Mouse (Mus musculus) natural killer cell, adult 2 months (primary cell): Measurements from ENCODE around the gene Mapt.

Experiments used
- DNase-seq, 2 experiments: peaks; one replicate each; pipeline ENCODE4 v3.0.0; 2022; ENCODE audit warnings: low spot score in 2 of 2

Mapt gene

DNA sequence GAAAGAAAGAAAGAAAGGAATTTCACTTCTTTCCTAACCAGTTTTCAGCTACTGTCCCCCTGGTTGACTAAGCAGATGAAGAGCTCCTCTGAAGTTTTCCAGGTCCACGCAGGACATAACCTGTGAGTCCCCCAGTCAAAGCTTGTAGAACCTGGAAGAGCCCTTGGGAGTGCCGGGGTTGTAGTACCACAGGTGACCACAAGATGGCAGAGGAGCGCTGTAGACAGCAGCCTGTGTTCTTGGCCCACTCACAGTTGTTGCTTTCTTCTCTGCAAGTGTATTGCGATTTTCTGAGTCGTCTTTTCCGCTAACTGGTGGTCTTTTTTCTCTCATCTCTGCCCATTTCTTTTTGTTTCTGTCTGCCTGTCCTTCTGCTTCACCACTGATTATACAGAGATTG lies 84.5 kb downstream of the Mapt start:
- peak; percentile 61 to 72 for DNase-seq

DNA sequence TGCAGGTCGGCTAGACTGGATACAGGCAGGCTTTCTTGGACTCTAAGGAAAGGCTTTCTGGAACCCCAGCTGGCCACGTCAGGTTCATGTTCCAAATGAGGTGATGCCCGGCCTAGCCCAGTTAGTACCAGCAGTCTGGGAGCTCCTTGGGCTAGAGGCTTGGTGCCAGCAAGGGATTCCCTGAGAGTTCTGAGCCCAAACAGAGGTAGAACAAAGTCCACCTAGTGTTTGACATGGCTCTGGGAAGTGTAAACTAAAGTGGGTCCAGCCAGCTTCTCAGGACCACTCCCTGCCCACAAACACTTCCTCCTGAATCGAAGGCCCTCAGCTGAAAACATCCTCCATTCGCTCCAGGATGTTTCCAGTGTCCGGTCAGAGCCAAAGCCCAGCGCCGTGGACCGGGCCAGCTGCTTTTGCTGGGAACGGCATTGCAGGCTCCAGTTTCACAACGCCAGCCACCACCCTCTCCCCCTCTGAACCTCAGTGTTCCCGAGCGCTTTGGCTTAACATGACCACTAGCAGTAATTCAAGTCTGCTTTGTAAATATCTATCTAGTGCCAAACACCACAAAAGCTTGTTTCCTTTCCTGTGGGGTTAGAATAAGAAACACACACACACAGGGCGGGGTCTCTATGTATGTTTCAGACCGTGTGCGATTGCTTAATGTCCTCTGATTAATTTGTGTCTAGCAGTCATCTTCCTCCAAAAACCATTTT lies 85.7 kb downstream of the Mapt start:
- DNase-seq: no peak

DNA sequence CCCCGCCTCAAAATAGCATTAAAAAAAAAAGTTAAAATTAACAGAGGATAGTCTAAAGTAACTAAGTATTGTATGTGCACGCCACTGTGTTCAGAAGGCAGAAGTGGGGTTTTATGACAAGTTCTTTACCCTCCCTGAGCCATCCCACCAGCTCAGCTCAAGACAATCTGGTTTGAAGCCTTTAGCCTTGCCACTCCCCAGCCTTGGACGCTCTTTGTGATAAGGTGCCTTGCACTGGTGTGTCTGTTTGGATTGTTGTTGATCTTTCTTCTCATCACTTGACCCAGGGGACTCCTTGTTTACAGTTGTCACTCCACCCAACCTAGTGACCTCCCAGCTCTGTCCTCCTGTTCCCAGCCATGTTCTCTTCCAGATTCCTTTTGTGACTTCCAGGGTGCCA lies 86.4 kb downstream of the Mapt start:
- DNase-seq: no peak

DNA sequence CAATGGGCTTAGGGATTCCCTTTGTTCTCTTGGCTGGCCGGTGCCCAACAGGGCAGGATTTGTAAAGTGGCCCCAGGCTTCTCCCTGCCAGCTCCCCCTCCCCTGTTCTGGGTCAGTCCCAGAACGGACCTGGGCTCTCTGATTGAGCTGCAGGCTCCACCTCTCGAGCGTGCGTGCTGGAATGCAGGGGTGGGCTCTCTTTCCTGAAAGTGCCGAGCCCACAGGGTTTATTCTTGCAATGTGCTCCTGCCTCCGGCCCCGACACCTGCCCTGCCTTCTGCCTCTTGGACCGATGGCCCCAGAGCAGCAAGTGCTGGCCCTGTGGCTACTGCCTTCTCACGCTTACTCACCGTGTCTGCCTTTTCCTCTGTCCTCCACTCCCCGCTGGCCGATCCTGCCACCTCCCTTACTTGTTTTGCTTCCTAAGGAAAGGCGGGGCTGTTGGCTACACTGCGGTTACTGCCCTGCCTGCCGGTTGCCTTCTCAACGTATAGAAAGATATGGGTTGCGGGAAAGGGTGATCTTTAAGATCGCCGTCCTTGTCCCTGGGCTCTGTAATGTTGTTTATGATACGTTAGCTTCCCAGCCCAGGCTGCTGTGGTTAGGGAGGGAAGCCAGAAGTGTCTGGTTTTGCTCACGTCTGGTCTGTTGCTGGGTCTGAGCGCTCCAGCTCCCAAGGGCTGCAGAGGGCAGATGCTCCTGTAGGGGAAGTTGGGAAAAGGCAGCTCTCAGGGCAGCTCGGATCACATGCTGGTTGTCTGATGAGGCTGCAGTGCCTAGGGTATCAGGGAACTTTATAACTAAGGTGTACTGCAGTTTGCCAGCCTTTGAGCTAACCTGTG lies 88.0 kb downstream of the Mapt start:
- peak; percentile 21 to 40 for DNase-seq

DNA sequence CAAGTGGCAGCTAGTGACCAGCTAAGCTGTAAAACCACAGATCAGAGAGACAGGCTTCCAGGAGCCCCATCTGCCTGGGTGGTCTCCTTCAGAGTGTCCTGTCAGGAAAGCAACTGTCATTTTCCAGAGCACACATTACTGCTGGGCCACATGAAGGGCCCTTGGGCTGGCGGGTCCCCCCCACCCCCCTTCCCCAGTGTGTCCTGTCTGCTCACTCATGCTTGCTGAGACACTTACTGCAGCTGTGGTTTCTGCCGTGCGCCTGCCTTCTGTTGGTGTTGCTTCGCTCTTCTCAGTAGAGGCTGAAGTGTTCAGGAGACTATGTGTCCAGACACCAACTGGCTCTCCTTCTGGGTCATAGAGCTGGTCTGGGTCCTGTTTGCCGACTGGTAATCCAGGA lies 89.3 kb downstream of the Mapt start:
- DNase-seq: no peak

DNA sequence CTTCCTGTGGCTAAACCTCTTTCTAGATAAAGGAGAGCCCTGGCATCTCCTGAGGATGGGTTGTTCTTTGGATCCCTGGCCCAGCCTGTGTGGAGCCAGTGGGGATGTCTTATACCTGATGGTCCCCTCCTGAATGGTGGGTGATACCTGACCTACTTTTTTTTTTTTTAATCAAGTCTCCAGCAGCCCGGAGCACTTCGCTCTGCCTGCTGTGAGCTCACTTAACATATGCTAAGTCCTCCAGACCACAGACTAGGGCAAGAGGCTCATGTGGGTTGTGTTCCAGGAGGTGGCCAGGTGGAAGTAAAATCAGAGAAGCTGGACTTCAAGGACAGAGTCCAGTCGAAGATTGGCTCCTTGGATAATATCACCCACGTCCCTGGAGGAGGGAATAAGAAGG lies 91.0 kb downstream of the Mapt start:
- no peak for DNase-seq

DNA sequence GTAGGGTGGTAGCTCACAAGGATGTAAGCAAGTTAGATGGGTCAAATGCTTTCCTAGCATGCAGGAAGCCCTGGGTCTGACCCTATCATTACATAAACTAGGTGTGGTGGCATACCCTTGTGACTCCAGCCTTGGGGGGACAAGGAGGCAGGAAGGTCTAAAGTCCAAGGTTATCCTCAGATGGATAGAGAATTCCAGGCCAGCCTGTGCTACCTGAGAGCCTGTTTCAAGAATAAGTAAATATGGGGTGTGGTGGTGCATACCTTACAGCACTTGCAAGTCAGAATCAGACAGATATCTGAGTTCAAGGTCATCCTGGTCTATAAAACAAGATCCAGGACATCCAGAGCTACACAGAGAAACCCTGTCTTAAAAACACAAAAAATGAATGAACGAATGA lies 96.3 kb downstream of the Mapt start:
- no peak for DNase-seq

DNA sequence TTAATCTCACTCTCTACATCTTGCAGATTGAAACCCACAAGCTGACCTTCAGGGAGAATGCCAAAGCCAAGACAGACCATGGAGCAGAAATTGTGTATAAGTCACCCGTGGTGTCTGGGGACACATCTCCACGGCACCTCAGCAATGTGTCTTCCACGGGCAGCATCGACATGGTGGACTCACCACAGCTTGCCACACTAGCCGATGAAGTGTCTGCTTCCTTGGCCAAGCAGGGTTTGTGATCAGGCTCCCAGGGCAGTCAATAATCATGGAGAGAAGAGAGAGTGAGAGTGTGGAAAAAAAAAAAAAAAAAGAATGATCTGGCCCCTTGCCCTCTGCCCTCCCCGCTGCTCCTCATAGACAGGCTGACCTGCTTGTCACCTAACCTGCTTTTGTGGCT lies 96.8 kb downstream of the Mapt start:
- no peak for DNase-seq

DNA sequence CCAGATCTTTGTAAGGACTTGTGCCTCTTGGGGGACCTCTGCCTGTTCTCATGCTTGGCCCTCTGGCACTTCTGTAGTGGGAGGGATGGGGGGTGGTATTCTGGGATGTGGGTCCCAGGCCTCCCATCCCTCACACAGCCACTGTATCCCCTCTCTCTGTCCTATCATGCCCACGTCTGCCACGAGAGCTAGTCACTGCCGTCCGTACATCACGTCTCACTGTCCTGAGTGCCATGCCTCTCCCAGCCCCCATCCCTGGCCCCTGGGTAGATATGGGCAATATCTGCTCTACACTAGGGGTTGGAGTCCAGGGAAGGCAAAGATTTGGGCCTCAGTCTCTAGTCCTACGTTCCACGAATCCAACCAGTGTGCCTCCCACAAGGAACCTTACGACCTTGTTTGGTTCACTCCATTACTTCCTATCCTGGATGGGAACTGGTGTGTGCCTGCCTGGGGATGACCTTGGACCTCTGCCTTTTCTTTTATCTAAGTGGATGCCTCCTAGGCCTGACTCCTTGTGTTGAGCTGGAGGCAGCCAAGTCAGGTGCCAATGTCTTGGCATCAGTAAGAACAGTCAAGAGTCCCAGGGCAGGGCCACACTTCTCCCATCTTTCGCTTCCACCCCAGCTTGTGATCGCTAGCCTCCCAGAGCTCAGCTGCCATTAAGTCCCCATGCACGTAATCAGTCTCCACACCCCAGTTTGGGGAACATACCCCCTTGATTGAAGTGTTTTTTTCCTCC lies 98.2 kb downstream of the Mapt start:
- DNase-seq: no peak

DNA sequence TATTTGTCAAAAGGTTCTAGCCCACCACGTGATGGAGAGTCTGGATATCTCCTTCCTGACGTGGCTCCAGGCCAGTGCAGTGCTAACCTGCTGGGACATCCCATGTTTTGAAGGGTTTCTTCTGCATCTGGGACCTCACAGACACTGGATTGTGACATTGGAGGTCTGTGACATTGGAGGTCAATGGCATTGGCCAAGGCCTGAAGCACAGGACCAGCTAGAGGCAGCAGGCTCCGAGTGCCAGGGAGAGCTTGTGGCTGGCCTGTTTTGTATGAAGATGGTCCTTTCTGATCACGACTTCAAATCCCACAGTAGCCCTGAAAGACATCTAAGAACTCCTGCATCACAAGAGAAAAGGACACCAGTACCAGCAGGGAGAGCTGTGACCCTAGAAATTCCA lies 99.0 kb downstream of the Mapt start:
- DNase-seq: no peak

DNA sequence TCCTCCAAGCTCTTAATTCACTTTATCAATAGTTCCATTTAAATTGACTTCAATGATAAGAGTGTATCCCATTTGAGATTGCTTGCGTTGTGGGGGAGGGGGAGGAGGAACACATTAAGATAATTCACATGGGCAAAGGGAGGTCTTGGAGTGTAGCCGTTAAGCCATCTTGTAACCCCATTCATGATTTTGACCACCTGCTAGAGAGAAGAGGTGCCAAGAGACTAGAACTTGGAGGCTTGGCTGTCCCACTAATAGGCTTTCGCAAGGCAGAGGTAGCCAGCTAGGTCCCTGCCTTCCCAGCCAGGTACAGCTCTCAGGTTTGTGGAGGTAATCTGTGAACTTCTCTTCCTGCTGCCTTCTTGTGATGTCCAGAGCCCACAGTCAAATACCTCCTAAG lies 100.0 kb downstream of the Mapt start:
- DNase-seq: no peak

DNA sequence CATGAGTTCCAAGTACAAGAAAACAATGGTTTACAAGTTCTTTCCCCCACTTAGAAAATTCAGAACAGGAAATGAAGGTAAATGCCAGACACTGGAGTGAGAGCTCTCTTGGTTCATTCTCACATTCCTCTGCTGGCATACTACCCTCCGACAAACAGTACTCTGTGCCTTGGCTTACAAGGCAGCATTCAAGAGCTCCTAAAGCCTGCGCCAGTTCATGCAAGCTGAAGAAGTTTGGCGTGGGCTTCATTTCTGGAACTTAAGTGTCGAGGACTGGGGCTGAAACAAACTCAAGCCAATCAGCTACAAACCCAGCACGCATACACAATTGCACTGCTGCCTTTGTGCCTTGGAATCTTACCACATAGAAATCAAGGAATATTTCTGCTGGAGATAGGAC lies 100.9 kb downstream of the Mapt start:
- no peak for DNase-seq

DNA sequence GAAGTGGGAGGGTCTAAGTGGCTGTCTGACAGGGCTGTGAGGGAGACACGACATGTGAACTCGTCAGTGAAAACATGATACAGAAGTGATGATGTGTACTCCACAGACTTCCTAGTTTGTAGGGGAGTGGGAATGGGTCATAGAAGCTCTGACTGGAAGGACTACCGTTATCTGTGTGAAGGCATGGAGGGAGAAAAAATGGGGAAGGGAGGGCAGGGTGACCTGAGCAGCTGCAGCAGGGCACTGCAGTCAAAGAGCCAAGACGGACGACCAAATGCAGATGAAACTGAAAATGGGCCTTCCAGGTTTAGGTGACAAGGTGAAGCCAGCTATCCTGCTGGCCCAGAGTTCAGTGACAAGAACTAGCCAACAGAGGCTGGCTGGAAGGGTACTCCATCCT lies 102.9 kb downstream of the Mapt start:
- DNase-seq: no peak

DNA sequence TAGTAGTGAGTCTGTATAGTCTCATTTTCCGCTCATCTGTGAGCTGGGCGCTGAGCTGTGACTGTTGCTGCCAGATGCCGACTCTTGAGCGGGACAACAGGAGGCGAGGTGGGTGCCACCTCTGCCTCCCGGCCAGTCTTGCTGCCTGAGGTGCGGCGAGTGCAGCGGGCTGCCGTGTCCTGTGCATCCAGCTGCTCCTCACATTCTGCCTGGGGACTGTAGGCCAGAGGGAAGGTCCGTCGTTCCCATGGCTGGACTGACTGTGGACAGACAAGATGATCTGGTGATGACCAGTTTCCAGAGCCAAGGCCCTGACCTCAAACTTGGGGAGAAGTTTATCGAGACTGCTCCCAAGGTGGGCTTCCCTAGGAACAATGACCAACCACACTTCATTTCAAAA lies 103.8 kb downstream of the Mapt start:
- no peak for DNase-seq

DNA sequence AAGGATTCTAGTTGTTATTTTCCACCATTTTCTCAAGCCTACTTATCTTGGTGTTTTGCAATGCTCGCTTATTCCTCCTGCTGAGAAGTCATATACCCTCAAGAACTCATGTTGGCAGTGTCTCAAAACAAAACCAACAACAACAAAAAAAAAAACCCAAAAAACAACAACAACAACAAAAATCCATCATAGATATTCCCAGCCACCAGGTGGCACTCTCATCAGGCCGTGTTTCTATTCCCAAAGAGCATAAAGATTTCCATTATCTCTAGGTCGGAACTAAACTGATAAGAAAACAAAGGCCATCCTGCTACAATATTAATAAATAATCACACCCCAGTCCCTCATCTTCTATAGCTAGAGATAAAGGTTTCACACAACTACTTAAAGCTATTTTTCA lies 115.7 kb downstream of the Mapt start:
- no peak for DNase-seq

DNA sequence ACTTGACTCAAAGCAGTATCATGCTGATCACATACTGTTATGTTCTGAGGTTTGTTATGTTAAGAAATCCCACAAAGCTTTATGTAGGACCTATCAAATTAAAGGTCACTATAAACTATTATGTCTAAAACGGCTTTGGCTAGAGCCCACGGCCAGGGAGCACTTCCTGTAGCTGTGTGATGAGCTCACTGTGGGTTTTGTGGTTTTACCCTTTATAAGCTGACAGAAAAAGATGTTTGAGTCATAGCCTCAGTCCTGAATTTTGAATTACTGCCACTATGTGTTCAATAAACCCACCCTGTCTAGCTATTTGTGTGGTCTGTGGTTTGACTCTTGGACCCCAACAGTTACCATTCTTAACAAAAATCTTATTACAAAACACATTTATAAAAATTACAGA lies 130.6 kb downstream of the Mapt start:
- DNase-seq: peak; percentile 71 to 85

DNA sequence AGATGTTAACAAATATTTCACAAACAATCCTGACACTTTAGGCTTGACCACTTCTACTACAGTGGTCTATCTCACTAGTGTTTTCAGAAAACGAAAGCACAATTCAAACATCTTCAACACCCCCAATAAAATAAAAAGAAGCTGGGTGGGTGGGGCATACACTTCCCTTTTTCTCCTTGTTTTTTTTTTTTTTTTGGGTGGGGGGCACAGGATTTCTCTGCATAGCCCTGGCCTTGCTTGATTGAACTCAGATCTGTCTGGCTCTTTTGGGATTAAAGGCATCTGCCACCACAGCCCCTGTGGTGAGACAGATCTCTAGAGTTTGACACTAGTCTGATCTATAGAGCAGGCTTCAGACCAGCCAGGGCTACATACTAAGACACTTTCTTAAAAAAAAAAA lies 131.5 kb downstream of the Mapt start:
- DNase-seq: no peak

DNA sequence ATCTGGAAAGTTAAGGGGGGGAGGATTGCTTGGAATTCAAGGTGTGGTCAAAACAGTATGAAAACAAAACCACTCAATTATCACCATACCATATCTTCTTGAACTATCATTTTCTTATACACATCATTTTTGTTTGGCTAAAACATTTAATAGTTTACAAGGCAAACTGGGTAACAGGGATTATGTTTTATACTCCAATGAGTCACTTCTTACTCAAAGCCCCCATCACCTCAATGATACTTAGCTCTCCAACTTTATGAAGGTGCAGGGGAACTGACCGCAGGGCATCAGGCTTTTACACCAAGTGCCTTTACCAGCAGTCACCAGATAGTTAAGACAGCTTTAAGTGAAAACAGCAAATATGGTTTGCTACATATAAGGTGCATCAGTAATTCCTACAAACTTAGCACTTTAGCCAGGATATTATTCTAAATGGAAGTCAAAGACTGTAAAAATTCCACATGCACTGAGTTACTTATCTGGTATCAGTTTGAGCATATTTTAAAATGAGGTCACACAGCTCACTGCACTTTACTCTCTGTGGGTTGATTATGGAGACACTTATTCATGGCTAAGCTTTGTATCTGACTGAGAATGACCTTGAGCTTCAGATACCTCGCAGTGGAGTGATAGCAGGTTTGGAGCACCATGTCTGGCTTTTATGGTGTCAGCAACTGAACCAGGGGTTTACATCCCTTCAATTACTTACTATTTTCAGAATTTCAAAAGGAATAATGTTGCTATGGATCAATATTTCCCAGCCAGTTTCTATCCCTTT lies 132.8 kb downstream of the Mapt start:
- no peak for DNase-seq

DNA sequence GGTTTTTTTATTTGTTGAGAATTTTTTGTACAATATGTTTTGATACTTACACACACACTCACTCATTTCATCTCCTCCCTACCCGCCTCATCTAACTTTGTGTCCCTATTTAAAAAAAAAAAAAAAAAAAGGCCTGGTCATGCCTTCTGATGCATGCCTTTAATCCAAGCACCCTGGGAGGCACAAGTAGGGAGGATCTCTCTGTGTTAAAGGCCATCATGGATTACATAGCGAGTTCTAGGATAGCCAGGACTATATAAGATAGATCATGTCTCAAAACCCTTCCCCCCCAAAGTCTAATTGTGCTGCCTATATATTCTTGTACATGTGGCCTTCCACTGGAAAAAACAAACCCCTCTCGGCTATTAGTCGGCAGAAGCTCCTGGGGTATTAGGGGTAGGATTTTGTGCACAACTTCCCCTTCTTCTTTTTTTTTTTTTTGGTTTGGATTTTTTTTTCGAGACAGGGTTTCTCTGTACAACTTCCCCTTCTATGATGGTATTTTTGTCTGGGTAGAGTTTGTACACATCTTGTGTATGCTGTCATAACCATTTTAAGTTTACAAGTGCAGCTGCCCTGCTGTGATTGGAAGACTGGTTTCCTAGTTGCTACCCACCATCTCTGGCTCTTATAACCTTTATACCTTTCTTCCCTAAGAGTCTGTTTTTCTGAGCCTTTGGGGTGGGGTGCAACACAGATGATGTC lies 136.4 kb downstream of the Mapt start:
- peak in 1 of 2 experiments; percentile 6 for DNase-seq

DNA sequence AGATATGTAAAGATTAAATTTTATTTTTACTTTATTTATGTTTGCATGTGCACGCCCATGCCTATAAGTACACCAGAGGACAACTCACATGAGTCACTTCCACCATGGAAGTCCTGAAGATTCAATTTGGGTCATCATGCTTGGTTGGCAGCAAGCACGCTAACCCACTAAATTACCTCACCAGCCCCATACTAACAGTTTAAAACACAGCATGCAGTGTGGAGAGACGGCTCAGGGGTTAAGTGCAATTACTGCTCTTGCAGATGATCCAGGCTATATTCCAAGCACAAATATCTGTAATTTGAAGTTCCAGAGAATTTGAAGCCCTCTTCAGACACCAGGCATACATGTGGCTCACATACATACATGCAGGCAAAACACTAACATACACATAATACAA lies 145.1 kb downstream of the Mapt start:
- no peak for DNase-seq

DNA sequence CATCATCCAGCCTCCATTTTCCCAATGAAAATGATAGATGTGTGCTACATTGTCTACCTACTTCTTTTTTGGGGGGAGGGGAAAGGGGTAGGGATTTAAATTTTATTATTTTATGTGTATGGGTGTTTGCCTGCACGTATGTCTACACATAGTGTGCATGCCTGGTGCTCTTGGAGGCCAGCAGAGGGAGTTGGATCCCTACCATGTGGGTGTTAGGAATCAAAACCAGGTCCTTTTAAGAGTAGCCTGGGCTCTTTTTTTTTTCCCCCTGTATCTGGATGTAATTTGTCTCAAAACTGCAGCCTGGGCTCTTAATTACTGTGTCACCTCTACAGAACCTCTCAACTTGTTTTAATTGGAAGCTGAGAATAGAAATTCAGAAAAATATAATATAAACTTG lies 148.4 kb downstream of the Mapt start:
- no peak for DNase-seq
